Mouse (Mus musculus) liver (tissue): ENCODE results near the gene Gdpgp1.

Source experiments
- DNase-seq: peaks from one replicate; pipeline ENCODE4 v3.0.0-alpha.2; 2020; ENCODE audit warnings: mixed read lengths

Gene Gdpgp1

DNA sequence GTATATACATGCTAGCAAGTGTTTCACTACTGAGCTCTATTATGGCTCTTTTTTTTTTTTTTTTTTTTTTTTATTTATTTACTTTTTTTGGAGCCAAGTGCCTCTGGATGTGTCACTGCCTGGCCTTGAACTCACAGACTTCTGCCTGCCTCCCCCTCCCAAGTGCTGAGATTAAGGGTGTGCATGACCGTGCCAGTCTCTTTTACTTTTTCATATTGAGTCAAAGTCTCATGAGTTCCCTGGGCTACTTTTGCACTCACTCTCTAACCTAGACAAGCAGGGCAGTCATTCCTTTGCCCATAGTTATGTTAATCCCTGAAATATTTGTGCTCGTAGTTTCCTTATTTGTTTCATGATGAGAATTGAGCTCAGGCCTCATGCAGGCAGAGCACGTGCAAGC is 49.0 kb downstream of the Gdpgp1 start:
- no peak for DNase-seq

DNA sequence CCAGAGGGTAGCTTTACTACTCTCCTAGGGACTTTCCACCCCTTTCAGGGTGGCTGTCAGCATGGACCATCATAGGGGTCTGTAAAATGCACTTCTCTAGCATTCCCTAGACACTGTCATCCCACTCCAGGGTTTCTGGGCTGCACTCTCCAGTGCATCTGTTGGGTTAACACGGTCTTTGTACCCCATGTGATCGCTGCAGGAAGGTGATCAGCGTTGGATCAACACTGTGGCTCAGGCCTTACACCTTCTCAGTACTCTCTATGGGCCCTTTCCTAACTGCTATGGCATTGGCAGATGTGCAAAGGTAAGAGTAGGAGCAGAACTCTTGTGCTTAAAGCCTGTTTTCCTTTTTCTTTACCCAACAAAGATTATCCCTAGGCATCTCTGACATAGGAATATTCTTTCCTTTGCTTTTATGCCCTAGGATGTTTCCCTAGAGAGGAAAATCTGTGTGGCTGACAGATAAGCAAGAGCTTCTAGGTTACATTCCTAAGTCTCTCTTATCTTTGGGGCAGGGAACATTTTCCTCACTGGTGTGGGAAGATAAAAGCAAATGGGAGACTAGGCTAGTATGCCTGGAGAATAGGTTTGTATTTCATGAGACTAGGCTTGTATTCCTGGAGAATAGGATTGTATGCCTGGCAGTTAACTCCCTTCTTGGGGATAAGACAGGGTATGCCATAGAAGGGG is 50.7 kb downstream of the Gdpgp1 start:
- DNase-seq: no peak

DNA sequence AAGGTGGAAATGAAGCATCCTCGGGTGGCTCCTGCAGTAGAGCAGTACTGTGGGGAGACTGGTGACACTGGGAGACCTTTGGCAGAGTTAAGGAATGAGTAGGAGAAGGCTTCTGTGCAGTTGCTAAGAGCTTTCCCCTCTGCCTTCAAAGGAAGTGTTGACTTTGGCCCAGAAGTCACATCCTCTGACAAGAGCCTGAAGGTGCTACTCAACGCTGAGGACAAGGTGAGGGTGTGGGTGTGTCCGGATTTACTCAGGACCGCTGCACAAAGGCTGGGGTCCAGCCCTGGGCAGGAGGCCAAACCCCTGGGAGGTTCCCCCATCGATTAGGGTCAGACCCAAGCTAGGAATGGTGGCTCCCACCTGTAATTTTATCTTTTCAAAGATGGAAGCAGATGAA is 51.7 kb downstream of the Gdpgp1 start:
- DNase-seq: no peak

DNA sequence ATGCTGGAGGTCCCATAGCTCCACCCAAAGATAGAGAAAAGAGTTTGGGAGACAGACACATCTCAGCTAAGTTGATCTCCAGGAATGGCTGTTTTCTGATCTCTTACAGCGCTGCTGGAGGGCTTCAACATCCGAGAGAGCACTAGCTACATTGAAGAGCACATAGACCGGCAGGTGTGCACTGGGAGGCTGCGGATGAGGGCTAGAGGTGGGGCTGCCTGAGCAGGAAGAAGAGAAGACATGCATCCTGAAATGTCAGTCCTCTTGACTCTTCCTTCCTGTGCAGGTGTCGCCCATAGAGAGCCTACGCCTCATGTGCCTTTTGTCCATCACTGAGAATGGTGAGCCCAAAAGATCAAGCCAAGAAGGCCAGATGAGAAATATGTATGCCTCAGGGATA is 53.1 kb downstream of the Gdpgp1 start:
- DNase-seq: no peak

DNA sequence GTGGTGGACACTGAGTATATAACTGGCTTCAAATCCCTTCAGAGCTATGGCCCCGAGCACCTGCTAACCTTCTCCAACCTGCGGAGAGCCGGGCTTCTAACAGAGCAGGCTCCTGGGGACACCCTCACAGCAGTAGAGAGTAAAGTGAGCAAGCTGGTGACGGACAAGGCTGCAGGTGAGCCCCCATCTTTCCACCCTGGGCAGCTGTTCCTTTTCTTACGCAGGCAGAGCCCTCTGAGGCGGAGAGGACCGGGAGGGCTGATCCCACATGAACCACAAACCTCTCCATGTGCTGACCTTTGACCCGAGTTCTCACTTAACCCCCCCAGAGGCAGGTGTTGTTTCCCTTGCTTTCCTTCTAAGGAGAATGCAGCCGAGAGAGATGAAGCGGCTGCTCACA is 55.1 kb downstream of the Gdpgp1 start:
- no peak for DNase-seq
